Mouse (Mus musculus) brown adipose tissue, adult 24 weeks (tissue): Measurements from ENCODE around the gene Galns. TPM values are rescaled to one million over a fixed set of nuclear protein-coding genes. Genes with fewer than 3 reads are reported as not detected.

Source experiments
- H3K27ac ChIP-seq: fragments of 200-500 bp; replicated peaks from 2 replicates; pipeline ENCODE4 v1.5.1; 2012; ENCODE audit warnings: low read depth, mild to moderate bottlenecking, low read length
- H3K4me1 ChIP-seq: fragments of 200-500 bp; 2 replicates; pipeline ENCODE4 v1.6.1; 2012; ENCODE audit warnings: low read length, mixed read lengths; ENCODE audit not compliant: control insufficient read depth, insufficient read depth, insufficient read length
- H3K4me3 ChIP-seq: fragments of 200-500 bp; 2 replicates; pipeline ENCODE4 v1.5.1; 2012; ENCODE audit warnings: low read depth, mild to moderate bottlenecking, low read length, moderate library complexity; ENCODE audit not compliant: insufficient read depth
- polyA plus RNA-seq: library from polyadenylated mRNA; stranded (reverse); fragments of >200 nt; gene quantifications from 2 replicates; pipeline ENCODE4 v1.2.4, GENCODE M21; 2012; ENCODE audit not compliant: missing spikeins, insufficient read depth, insufficient read length

The Galns gene
- polyA plus RNA-seq, 1 experiment: 1.9 TPM

GRCm38 (mm10) chr8:122569996-122570395, 41.3 kb downstream of the Galns start:
- Histone ChIP-seq H3K4me1 (peaks cover 5% of the 10 kb centered on the region), H3K4me3 (no peak overlapping the region), H3K27ac (no peak overlapping the region)

- H3K4me3 ChIP-seq: no peak overlapping the region
- peaks cover 5% of the 10 kb centered on the region for H3K4me1 ChIP-seq
- H3K27ac ChIP-seq: no peak overlapping the region
Measured at GRCm38 (mm10) chr8:122569329-122569728, 41.9 kb downstream of the Galns start.

- H3K27ac ChIP-seq: no peak overlapping the region
- peaks cover 5% of the 10 kb centered on the region for H3K4me1 ChIP-seq
- peak overlapping the region; percentile 8; the same call in 1 of the 2 replicates for H3K4me3 ChIP-seq
Measured at GRCm38 (mm10) chr8:122568881-122569309, 42.4 kb downstream of the Galns start.

- Histone ChIP-seq H3K4me3 (peak overlapping the region; percentile 82), H3K4me1 (peaks cover 5% of the 10 kb centered on the region), H3K27ac (peak overlapping the region; percentile 59)
Measured at GRCm38 (mm10) chr8:122568109-122568504, 43.2 kb downstream of the Galns start.

GRCm38 (mm10) chr8:122567361-122568108, 43.7 kb downstream of the Galns start, which contains the start of gene Cdt1:
TSS of gene Cdt1 (plus strand) at chr8:122568015.
- peak within 1 kb of the TSS; percentile 83 for H3K27ac ChIP-seq
- peaks cover 5% of the 10 kb centered on the region for H3K4me1 ChIP-seq
- peak within 1 kb of the TSS; percentile 82 for H3K4me3 ChIP-seq

GRCm38 (mm10) chr8:122566766-122567165, 44.5 kb downstream of the Galns start:
- peak overlapping the region; percentile 69 for H3K4me3 ChIP-seq
- H3K4me1 ChIP-seq: peaks cover 5% of the 10 kb centered on the region
- peak overlapping the region; percentile 83 for H3K27ac ChIP-seq

- Histone ChIP-seq H3K4me1 (peaks cover 5% of the 10 kb centered on the region), H3K4me3 (peak overlapping the region; percentile 27; the same call in 1 of the 2 replicates), H3K27ac (peak overlapping the region; percentile 81)
Measured at GRCm38 (mm10) chr8:122564363-122565352, 46.6 kb downstream of the Galns start.

- 0 out of 2 replicates have a peak overlapping the region, but pooled peaks have one; percentile 8 for H3K27ac ChIP-seq
- peaks cover 10% of the 10 kb centered on the region for H3K4me1 ChIP-seq
- H3K4me3 ChIP-seq: no peak overlapping the region
Measured at GRCm38 (mm10) chr8:122561199-122561598, 50.1 kb downstream of the Galns start.

GRCm38 (mm10) chr8:122558671-122559349, 52.5 kb downstream of the Galns start:
- peaks cover 13% of the 10 kb centered on the region for H3K4me1 ChIP-seq
- 0 out of 2 replicates have a peak overlapping the region, but pooled peaks have one; percentile 24 for H3K27ac ChIP-seq
- H3K4me3 ChIP-seq: no peak overlapping the region

GRCm38 (mm10) chr8:122557248-122558038, 53.8 kb downstream of the Galns start:
- H3K4me1 ChIP-seq: peaks cover 13% of the 10 kb centered on the region
- no peak overlapping the region for H3K4me3 ChIP-seq
- peak overlapping the region; percentile 93 for H3K27ac ChIP-seq

- H3K4me3 ChIP-seq: peak overlapping the region; percentile 56
Measured at GRCm38 (mm10) chr8:122556030-122557009, 54.9 kb downstream of the Galns start.

GRCm38 (mm10) chr8:122554786-122555185, 56.5 kb downstream of the Galns start:
- H3K4me1 ChIP-seq: peaks cover 17% of the 10 kb centered on the region
- H3K27ac ChIP-seq: no peak overlapping the region
- H3K4me3 ChIP-seq: no peak overlapping the region

More at GRCm38 (mm10) chr8:122556030-122557009, 54.9 kb downstream of the Galns start:
- Histone ChIP-seq H3K27ac (peak overlapping the region; percentile 93), H3K4me1 (peaks cover 15% of the 10 kb centered on the region)
